Mouse (Mus musculus) urinary bladder, postnatal 36 days (tissue): ENCODE measurements around the gene Farsb.
"Not testable (repeated sequence)": the region's sequence is repeated elsewhere in the genome, so short reads cannot be mapped to it uniquely, and the experiment has no call there.

ENCODE experiments used
- DNase-seq, 2 experiments: peaks; one replicate each; pipeline ENCODE4 v3.0.0; 2022; ENCODE audit warnings: low spot score in 2 of 2, mixed read lengths in 1 of 2

Farsb gene

DNA sequence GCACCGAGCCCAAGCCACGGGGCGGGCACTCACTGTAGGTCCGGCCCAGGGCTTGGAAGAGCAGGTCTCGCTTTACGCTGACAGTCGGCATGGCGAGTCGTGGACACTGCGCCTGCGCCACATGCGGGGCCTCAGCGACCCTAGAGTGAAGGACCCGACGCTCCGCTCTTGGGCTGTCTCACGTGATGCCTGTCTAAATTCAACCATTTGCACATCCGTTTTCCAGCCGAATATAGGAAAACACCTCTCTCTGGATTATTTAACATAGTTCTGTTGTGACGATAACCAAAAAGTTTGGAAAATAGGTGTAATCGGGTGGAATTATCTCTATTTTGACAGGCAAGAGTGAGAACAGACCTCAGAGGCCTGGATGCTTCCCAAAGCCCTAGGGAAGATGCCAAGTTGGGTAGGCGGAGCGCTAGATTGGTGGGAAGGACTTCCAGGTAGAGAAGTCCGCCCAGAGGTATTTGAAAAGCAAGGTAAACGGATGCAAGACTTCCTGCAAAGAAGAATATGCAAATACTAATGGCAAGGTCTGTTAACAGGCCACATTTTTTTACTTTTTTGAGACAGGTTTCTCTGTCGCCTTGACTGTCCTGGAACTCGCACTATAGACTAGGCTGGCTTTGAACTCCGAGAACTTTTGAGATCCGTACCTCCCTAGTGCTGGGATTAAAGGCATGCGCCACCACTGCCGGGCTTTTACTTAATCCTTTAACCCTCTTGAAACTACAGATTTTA lies at the start of gene Farsb:
TSS of gene Farsb (minus strand) at position 146 of the 741 bp plus-strand sequence.
- peak; percentile 87 to 89 for DNase-seq

DNA sequence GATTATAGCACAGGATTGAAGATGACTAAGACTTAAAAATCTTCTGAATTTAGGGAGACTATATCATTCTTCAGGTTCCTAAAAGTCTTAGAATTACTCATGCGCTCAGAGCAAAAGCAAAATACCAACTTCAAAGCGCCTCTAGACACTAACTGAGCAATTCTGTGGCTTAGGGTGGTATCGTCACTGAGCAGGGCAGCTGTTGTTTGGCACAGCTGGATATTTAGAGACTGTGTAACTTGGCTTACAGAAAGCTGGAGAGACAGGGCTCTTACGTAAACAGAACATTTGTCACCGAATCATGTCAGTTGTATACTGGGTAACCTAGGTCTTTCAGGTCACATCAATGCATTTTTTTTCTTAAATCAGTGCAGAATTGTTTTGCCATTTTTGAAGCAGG lies 49.7 kb upstream of the Farsb start:
- no peak for DNase-seq

DNA sequence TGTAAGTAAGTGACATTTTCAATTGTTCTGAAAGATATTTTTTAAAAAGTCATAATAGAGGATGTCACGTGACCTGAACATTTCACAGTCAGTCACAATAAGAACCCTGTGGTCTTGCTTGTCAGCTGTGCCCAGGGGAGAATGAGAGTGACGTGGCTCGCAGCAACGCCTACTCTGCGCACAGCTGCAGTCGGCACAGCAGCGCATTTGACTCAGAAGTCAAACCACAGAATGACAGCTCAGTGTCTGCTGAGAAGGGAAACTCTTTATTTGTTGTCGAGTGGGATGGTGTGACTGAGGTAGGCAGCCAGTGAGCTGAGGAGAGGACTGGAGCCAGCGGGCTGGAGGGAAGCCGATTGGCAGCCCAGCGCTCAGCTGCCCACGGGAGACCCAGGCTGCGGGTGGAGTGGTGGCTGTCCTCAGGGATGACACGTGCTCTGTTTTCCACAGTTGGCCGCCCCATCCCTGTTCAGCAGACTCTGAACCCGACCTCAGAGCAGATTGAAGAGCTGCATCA lies 48.9 kb upstream of the Farsb start:
- DNase-seq: peak; percentile 12 to 40

DNA sequence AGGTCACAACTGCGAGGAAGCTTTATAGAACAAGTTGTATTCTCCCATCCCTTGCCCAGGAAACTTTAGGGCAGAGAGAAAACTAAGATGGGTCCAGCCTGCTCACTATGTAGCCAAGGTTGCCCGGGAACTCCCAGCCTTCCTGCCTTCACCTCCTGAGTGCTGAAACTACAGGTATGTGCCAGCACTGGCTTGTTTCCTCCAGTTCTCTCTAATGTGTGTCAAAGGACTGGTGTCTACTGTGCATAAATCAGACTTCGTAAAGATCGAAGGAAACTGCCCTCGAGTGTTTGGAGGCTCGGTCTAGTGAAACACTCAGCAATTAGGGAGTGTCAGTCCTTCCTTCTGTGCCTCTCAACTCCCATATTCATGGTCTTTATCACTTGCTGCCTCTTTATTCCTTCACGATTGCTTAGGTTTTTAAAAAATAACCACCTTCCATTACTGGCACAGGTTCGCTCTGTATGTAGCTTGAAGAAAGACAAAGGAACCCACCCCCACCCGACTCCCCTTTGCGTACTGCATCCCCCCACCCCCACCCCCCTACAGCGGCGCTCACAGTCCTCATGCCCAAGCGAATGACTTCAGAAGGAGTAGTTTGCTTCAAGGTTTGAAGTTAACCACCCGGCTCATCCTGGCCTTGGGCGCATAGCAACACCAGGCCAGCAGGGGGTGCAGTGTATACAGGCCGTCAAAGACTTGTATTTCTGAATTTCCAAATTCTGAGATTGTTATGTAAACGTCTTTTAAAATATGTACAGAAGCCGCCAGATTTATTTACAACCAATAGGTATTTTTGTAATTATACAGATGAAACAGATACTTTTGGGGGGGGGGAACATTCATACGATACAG lies 47.8 kb upstream of the Farsb start:
- DNase-seq: peak; percentile 67 to 77

DNA sequence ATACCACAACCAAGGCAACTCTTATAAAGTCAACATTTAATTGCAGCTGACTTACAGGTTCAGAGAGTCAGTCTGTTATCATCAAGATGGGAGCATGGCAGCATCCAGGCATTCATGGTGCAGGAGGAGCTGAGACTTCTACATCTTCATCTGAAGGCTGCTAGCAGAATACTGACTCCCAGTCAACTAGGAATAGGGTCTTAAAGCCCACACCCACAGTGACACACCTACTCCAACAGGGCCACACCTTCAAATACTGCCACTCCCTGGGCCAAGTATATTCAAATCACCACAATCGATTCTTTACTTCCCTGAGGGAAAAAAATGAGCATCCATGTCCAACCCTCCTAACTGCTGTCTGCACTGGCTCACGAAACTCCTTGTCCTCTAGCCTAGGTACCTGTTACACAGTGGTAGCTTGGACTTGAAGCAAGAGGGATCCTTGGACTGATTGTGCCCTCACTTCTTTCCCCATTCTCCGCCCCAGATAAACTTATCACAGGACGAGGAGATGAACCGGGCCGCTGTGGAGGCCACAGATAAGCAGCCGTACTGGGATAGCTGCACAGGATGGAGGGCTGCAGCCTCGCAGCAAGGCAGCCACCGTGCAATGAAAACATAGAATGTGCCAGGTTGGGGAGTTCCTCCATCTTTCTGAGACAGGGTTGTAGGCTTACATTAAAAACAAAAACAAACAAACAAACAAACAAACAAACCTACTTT lies 45.9 kb upstream of the Farsb start:
- no peak for DNase-seq

DNA sequence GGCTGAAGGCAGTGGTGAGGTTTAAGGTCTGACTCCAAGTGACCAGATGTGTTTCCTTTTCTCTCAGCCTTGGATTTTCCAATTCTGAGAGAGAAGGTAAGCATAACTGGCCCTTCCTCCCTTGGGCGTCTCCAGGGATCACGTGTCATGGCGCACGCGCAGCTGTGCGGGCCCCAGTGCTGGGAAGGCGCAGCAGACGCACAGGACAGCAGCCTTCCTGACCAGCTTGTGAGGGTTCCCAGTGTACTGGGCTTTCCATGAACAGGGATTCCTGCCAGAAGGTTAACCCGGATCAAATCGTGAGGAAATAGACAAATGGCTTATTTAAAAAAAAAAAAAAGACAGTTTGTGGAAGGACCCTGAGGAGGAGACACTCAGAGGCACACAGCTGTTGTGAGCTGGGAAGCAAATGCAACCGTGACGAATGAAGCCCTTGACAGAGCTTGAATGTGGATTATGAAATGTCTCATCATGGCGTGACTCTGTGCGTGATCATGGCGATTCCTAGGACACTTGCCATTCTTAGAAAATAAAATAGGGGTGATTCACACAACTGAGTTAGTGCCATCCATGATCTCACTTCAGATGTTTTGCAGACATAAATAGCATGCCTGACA lies 43.6 kb upstream of the Farsb start:
- DNase-seq: no peak

DNA sequence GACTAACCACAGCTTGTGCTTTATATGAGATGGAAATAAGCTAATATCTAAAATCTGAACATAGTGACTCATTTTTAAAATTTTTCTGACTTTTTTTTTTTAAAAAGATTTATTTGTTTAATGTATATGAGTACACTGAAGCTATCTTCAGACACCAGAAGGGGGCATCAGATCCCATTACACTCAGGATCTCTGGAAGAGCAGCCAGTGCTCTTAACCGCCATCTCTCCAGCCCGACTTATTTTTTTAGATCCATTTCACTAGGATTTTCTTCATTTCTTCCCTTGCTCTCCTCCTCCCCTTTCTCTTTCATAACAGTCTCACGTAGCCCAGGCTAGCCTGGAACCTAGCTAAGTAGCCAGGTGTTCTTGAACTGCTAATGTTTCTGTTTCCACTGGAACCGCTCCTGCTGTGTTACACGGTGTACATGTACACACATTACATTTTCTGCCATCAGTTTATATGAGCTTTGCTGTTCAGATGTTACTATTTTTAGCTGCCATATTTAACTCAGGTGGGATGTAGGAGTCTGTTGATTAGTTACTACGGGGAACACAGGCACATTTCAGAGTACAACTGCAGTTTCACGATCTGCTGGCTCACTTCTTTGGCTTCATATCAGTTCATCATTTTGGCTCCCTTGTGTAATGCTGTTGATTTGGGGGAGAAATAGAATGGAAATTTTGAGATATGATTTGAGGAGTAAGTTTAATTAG lies 42.0 kb upstream of the Farsb start:
- DNase-seq: no peak

DNA sequence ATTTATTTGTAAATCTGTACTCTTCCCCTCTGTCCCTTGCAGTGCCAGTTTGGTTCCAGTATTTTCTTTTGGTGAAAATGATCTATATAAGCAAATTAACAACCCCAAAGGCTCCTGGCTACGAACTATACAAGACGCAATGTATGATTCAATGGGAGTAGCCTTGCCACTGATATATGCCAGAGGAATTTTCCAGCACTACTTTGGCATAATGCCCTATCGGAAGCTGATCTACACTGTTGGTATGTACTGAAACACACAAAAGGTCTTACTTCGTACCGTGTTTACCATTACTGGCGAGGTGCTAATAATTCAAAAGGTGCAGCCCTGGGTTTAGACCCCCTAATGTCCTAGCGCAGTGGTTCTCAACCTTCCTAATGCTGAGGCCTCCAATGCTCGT lies 40.3 kb upstream of the Farsb start:
- DNase-seq: no peak

DNA sequence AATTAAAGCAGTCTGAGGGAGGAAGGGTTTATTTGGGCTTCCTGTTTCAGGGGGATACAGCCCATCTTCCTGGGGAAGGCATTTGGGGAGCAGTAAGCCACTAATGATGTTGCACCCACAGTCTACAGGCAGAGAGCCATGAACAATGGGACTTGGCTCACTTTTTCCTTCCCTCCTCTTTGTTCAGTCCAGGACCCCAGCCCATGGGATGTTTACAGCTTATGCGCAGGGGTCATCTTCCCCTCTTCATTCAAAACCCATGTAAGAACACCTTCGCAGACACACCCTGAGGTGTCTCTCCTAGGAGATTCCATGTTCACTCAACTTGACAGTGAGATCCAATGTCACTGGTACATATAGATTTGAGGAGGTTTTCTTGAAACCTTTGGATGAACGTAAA lies 39.7 kb upstream of the Farsb start:
- no peak for DNase-seq

DNA sequence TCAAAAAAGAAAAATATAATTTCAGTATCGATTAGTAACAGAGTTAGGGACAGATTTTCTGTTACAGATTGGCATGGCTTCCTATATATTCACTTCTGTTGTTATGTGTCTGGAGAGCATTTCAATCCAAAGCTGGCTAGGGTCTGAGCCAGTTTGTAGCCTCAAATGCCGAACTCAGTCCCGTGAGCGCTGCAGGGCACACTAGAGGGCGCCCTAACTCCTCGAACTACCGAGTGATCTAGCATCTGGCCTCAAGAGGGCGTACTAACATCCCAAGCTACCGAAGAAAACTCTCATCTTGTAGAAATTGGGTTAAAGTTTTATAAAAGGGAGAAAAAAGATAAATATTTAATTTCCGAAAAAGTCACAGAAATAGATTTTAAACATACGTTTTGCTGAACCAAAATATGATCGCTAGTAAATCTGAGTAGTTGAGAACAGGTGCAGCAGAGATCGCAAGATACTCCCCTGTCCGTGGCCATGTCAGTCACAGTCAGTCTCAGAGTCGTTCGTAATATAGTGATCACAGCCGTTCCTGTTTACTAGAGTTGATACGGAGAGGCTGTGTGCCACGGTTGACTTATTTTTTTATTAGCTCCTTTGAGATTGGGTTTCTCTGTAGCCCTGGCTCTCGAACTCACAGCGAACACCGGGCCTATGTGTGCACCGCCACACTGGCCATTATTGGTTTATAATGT lies 36.6 kb upstream of the Farsb start:
- DNase-seq: peak; percentile 32 to 61

DNA sequence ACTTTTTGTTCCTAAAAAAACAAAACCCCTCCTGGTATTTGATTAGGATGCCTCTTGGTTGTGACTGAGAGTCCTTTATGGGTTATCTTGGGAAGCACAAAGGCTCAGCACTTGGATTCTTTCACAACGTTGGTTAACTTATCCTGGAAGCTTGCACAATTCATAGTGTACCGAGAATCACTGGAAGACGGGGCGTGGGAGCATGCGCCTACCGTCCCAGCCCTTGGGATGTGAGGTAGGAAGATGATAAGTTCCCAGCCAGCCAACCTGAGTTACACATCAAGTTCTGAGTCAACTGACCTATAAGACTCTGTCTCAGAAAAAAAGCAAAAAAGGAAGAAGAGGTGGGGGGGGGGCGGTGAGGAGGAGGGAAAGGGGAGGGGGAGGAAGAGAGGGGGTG lies 30.2 kb upstream of the Farsb start:
- no peak for DNase-seq

DNA sequence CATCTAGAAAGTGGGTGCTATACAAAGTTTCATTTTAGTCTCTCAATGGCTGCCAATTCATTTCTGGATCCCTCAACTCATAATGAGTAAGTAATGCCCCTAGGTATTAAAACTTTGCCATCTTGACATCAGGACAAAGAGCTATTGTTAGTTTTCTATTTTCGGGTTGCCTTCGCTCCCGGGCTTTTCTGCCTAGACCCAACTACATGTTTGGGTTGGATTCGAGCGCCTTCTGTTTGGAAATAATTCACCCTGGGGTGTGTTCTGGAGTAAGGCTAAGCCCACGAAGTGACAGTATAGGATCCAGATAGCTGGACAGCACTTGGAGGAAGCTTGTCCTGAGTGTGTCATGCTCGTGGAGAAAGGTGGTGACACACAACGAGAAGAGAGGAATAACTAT lies 24.1 kb upstream of the Farsb start:
- no peak for DNase-seq

DNA sequence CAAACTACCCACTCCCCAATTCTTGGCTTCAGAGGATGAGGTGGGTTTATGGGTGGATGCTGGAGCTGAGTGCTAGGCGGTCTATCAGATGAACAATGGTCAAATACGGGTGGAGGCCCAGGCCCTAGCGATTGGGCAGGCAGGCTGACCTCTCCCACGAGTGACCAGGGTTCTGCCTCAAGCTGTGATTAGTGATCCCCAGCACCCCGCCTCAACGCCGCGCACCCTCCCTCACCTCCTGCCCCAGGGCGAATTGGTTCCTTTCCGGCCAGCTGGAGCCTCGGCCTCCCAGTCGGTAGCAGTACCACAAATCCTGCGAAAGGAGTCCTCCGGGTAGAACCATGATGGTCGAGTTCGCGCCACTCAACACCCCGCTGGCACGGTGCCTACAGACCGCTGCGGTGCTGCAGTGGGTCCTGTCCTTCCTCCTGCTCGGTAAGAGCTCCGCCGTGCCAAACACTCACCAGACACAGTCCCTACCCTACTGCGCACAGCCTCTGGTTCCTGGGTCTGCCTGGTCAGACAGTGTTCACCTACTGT lies 23.0 kb upstream of the Farsb start, which contains the start of gene BC035947:
TSS of gene BC035947 (minus strand) at position 538 of the 540 bp plus-strand sequence.
- DNase-seq: no peak

DNA sequence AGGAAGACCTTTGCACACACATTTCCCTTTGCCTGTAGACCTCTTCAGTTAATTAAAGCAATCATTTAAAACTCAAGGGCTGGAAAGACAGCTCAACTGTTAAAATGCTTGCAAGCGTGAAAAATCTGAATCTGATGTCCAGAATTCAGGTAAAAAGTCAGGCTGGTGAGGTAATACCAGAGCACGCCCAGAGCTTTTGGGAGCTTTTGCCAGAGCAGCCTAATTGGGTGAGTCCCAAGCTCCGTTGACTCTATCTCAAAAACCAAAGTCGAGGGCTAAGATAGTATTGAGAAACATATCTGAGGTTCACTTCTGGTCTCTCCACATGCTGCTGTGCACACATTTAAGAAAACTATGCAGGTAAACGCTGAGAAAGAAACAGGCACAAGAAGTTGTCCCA lies 22.2 kb upstream of the Farsb start, which contains the start of gene Mogat1:
TSS of gene Mogat1 (plus strand) at position 130 of the 400 bp plus-strand sequence.
- DNase-seq: peak in 1 of 2 experiments; percentile 10

DNA sequence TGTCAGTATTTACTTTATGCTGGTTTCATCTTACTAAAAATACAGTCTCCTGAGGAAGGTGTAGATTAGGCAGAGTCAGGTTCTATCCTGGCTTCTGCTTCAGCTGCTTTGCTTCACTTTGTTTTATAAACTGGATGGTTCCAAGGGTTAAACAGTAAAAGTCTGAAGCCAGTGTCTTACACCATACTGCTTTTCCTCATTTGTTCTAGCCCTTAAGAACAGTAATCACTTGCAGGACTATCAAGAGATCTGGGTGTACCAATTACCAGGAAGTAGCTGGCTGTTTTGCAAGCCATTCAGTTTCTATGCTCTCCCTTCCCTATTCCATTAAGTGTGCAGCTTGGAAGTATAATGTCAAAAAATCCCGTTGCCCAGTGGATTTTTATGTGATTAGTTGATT lies 18.4 kb upstream of the Farsb start:
- DNase-seq: no peak

DNA sequence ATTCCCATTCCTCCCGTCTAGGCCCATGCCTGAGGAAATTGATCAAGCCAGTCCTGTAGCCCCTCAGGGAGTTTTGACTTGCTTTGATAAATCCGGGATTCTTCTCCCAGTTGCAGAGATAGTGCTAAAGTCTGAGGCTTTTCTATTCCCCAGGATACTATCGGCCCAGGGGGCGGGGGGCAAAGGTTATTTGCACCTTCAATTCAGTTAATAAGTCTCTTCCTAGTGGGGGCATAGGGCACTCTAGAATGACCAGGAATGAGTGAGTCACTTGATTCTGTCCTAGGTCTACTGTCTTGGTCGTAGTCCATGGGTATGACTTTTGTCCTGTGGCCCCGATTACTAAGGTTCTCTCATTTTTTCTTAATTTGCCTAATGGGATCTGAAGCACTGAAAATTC lies 13.8 kb upstream of the Farsb start:
- DNase-seq: no peak

DNA sequence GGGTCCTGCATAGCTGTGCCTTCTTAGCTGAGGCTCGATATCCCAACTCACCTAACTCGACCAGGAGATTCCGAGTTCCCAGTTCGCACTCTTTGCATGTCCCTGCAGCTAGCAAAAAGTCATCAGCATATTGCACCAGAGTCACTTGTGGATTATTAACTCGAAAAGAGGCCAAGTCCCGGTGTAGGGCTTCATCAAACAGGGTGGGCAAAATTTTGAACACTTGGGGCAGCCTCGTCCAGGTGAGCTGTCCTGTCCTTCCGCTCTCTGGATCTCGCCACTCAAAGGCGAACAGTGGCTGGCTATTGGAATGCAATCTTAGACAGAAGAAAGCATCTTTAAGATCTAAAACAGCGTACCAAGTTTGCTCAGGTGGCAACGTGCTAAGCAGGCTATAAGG lies 13.2 kb upstream of the Farsb start:
- not testable (repeated sequence) for DNase-seq

DNA sequence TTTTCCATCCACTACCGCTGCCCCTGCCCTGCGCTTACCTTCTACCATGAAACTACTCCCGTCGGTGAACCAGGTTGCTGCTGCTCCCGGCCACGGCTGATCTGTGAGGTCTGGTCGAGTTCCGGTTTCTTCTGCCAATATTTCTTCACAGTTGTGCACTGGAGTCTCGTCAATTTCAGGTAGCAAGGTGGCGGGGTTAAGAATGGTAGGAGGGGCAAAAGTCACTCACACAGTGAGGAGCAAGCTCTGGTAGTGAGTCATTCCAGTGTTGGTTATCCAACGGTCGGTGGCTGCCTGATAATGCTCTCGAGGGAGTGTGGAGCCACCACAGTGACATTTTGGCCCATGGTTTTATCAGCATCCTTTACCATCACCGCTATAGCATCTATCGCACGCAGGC lies 12.3 kb upstream of the Farsb start:
- no peak for DNase-seq

DNA sequence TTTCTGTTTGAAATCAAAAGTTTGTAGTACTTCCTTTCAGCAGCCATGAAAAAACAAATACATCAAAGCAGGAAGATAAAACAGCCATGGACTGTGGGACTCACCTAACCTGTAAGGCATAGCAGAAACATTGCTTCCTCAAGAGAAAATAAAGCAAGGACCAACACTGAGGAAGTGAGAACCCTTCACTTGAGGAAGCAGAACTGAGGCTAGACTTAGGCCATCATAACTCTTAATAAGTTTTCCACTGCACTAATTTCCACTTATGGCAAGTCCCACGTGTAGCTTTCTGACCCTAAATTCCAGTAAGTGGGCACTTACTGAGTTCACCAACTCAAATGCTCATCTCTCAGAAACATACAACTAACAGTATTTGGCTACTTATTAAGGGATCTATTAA lies 1.4 kb upstream of the Farsb start:
- DNase-seq: no peak

DNA sequence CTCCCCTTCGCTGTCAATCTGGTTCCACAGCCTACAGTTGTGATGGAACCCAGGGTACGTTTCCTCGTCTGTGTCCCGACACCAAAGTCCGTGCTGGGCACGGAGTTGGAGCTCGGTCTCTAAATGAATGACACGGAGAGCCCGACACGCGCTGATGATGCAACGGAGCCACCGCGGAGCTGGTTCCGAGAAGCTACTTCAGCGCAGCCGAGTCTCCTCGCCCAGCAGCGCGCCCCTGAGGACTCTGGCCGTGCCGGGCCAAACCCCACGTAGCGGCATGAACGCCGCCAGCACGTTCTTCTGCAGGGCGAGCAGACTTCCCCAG lies 308 bp downstream of the Farsb start:
- DNase-seq: no peak
